Mouse (Mus musculus) heart, embryonic 13.5 days (tissue): Measurements from ENCODE around the gene Prdm11. TPM values are rescaled to one million over a fixed set of nuclear protein-coding genes. Genes with fewer than 3 reads are reported as not detected.

ENCODE experiments used
- ATAC-seq: fragments of 200-750 bp; cut with Nextera tagmentation; 2 replicates; pipeline ENCODE4 v1.8.0; 2017; ENCODE audit warnings: moderate TSS enrichment; ENCODE audit not compliant: insufficient number of reproducible peaks, low FRiP score, low TSS enrichment; ENCODE audit errors: extremely low read depth
- H3K27ac ChIP-seq: fragments of 300-500 bp; sonication (generic); replicated peaks from 2 replicates; pipeline ENCODE4 v1.5.1; 2015; ENCODE audit warnings: moderate library complexity, mild to moderate bottlenecking, inconsistent platforms
- H3K27me3 ChIP-seq: fragments of 300-500 bp; sonication (generic); replicated peaks from 2 replicates; pipeline ENCODE4 v1.6.1; 2015; ENCODE audit warnings: mild to moderate bottlenecking, inconsistent platforms
- H3K36me3 ChIP-seq: fragments of 300-500 bp; sonication (generic); 2 replicates; pipeline ENCODE4 v1.6.1; 2015; ENCODE audit warnings: mild to moderate bottlenecking, inconsistent platforms
- H3K4me1 ChIP-seq: fragments of 300-500 bp; sonication (generic); 2 replicates; pipeline ENCODE4 v1.6.1; 2015; ENCODE audit warnings: inconsistent platforms
- H3K4me2 ChIP-seq: fragments of 300-500 bp; sonication (generic); 2 replicates; pipeline ENCODE4 v1.6.1; 2015; ENCODE audit warnings: inconsistent platforms, mild to moderate bottlenecking, moderate library complexity
- H3K4me3 ChIP-seq: fragments of 300-500 bp; sonication (generic); 2 replicates; pipeline ENCODE4 v1.5.1; 2015; ENCODE audit warnings: moderate library complexity, mild to moderate bottlenecking, inconsistent platforms
- H3K9ac ChIP-seq: fragments of 300-500 bp; sonication (generic); 2 replicates; pipeline ENCODE4 v1.6.1; 2015; ENCODE audit warnings: inconsistent platforms, mild to moderate bottlenecking, moderate library complexity
- H3K9me3 ChIP-seq: fragments of 300-500 bp; sonication (generic); 2 replicates; pipeline ENCODE4 v1.6.1; 2016; ENCODE audit warnings: inconsistent platforms
- WGBS: fragments of 180-500 bp; shearing (Covaris S2); methylation state at CpG from one replicate; pipeline ENCODE4 v1.1.7; 2015; ENCODE audit warnings: mixed read lengths; 5-methylcytosine and 5-hydroxymethylcytosine counted together
- polyA plus RNA-seq: library from polyadenylated mRNA; unstranded; fragments of >200 nt; fragmentation: Nextera tagmentation; extraction: Ambion mirVana; gene quantifications from 2 replicates; pipeline ENCODE4 v1.2.1, GENCODE M21; 2015

Prdm11 gene
- polyA plus RNA-seq, 1 experiment from 2014 or later, result 2.8 TPM

- 38% methylated on average over 7 of the region's 7 CpGs for WGBS
- H3K9ac ChIP-seq, result no peak overlapping the region
- H3K9me3 ChIP-seq, result no peaks in the 10 kb centered on the region
- H3K4me2 ChIP-seq, result no peak overlapping the region
- H3K27ac ChIP-seq, result no peak overlapping the region
- H3K36me3 ChIP-seq, result no peaks in the 10 kb centered on the region
- ATAC-seq, result no peak
- H3K4me1 ChIP-seq, result peaks cover 12% of the 10 kb centered on the region
- no peak overlapping the region for H3K4me3 ChIP-seq
- peaks cover 66% of the 10 kb centered on the region for H3K27me3 ChIP-seq
These were observed 128.4 kb downstream of the Prdm11 start for GRCm38 (mm10) chr2:92917405-92918142.

GRCm38 (mm10) chr2:92915659-92916631 is 130.0 kb downstream of the Prdm11 start:
- Histone ChIP-seq H3K9me3 (no peaks in the 10 kb centered on the region), H3K4me2 (peak overlapping the region; percentile 76), H3K9ac (no peak overlapping the region), H3K36me3 (no peaks in the 10 kb centered on the region), H3K4me1 (peaks cover 12% of the 10 kb centered on the region), H3K4me3 (peak overlapping the region; percentile 49), H3K27me3 (peaks cover 73% of the 10 kb centered on the region), H3K27ac (no peak overlapping the region)
- 9% methylated on average over 10 of the region's 10 CpGs for WGBS
- no peak for ATAC-seq

Other genes with a start within 250 kb of the Prdm11 start
- gene Syt13, start 131.1 kb downstream of the Prdm11 start, polyA plus RNA-seq, result 0.68 and 0.99 TPM in 2 replicates
- gene Trp53i11, start 141.4 kb upstream of the Prdm11 start, polyA plus RNA-seq, result 24.5 TPM in 2 replicates